Mouse (Mus musculus) layer of hippocampus, postnatal 25 days (tissue): Measurements from ENCODE around the gene Cyp2d26. TPM values are rescaled to one million over a fixed set of nuclear protein-coding genes. Genes with fewer than 3 reads are reported as not detected.
A peak's percentile ranks its signal among the peaks of the same experiment; 100 is the strongest.
"Not testable (repeated sequence)": the region's sequence is repeated elsewhere in the genome, so short reads cannot be mapped to it uniquely, and the experiment has no call there.

ENCODE experiments used
- DNase-seq, 2 experiments: peaks; one replicate each; pipeline ENCODE4 v3.0.0; 2022; ENCODE audit warnings: mixed read lengths in 2 of 2, low spot score in 1 of 2; ENCODE audit errors: extremely low spot score in 1 of 2
- total RNA-seq, 2 experiments: library from RNA; stranded (reverse); gene quantifications; 2 replicates each; pipeline ENCODE4 v1.2.3; 2021

The Cyp2d26 gene
- total RNA-seq: not detected

- DNase-seq: no peak
Observed at GRCm38 (mm10) chr15:82794277-82794676, at the start of gene Cyp2d26. Gene Cyp2d26 (minus strand): TSS chr15:82794294.

- no peak for DNase-seq
Observed at GRCm38 (mm10) chr15:82839146-82839545, 45.1 kb upstream of the Cyp2d26 start.

- no peak for DNase-seq
Observed at GRCm38 (mm10) chr15:82829917-82830316, 35.8 kb upstream of the Cyp2d26 start.

GRCm38 (mm10) chr15:82825866-82826265, 31.8 kb upstream of the Cyp2d26 start:
- no peak for DNase-seq

GRCm38 (mm10) chr15:82822347-82822746, 28.3 kb upstream of the Cyp2d26 start:
- no peak for DNase-seq

- DNase-seq: no peak
Observed at GRCm38 (mm10) chr15:82821657-82822056, 27.6 kb upstream of the Cyp2d26 start.

GRCm38 (mm10) chr15:82815296-82815695, 21.2 kb upstream of the Cyp2d26 start:
- DNase-seq: no peak

- DNase-seq: peak; percentile 31 to 66
Observed at GRCm38 (mm10) chr15:82814806-82815205, 20.7 kb upstream of the Cyp2d26 start.

- no peak for DNase-seq
Observed at GRCm38 (mm10) chr15:82814321-82814720, 20.2 kb upstream of the Cyp2d26 start.

GRCm38 (mm10) chr15:82810556-82810955, 16.5 kb upstream of the Cyp2d26 start:
- no peak for DNase-seq

GRCm38 (mm10) chr15:82809511-82809910, 15.4 kb upstream of the Cyp2d26 start:
- no peak for DNase-seq

- no peak for DNase-seq
Observed at GRCm38 (mm10) chr15:82806969-82807763, 13.1 kb upstream of the Cyp2d26 start.

GRCm38 (mm10) chr15:82804708-82805639, 10.9 kb upstream of the Cyp2d26 start:
- DNase-seq: peak; percentile 84 to 99

GRCm38 (mm10) chr15:82795936-82796440, 1.9 kb upstream of the Cyp2d26 start:
- DNase-seq: no peak

GRCm38 (mm10) chr15:82793868-82794267, 226 bp downstream of the Cyp2d26 start:
- DNase-seq: no peak

GRCm38 (mm10) chr15:82793454-82793853, 640 bp downstream of the Cyp2d26 start:
- DNase-seq: no peak

GRCm38 (mm10) chr15:82792566-82792965, 1.5 kb downstream of the Cyp2d26 start:
- no peak for DNase-seq

- no peak for DNase-seq
Observed at GRCm38 (mm10) chr15:82784581-82784980, 9.5 kb downstream of the Cyp2d26 start.

GRCm38 (mm10) chr15:82783800-82784199, 10.3 kb downstream of the Cyp2d26 start:
- no peak for DNase-seq

- DNase-seq: not testable (repeated sequence)
Observed at GRCm38 (mm10) chr15:82777856-82778255, 16.2 kb downstream of the Cyp2d26 start.

- DNase-seq: no peak
Observed at GRCm38 (mm10) chr15:82765943-82766342, 28.2 kb downstream of the Cyp2d26 start.
